11 mouse cellular contexts compared by ENCODE assay signal in the genomic region with DNA sequence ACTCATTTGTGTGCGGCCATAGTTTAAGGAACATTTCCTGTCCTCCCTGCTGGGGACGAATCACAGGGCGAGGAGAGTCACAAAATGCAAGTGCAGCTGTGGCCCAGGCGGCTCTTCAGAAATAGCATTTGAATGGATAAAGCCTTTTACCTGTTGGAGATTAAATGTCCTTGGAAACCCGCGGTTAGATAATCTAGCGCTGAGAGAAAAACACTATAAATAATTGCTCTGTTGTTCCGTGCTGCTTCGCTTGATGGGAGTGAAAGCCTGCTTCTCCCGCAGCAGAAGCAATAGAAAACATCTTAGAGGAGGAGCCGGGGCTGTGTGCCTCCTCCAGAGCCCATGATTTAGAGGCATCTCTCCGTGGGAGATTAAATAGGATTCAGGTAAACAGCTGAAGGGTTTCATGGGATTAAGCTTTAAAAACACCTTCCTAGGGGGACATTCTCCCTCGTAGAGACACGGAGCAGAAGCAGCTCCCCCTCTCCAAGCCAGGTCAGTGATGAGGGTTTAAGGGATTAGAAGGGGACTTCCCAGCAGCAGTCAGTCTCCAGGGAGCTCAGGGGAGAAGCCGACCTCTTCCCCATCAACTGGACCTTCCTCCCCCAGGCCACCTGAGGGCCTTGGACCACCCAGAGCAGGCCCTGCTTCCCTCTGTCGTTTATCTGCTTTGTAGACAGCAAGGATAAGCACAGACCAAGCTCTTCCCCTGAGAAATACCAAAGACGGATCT.
DNase-seq lines count a peak whose midpoint lies in the region; ATAC-seq lines count a peak whose summit lies in the region.
"Had no signal": no experiment of that assay in that cellular context is flagged by ENCODE, and none has a peak within 500 bp of the region (broad histone marks: within the 10 kb centered on the region; RNA-seq: fewer than 3 reads in every experiment).

No protein-coding gene starts in this region.

- H3K27me3 ChIP-seq in kidney, embryonic 15.5 days: no peaks in the 10 kb centered on the region
- H3K27me3 ChIP-seq in forebrain, embryonic 11.5 days (ENCODE audit: control insufficient read depth, insufficient read depth, low read length): no peaks in the 10 kb centered on the region
- no peaks in the 10 kb centered on the region for H3K27me3 ChIP-seq in midbrain, embryonic 14.5 days (ENCODE audit: control insufficient read depth, insufficient read depth, low read length)

- no peak overlapping the region for H3K4me3 ChIP-seq in kidney, embryonic 15.5 days (replicated peaks)
- no peak overlapping the region for H3K4me3 ChIP-seq in forebrain, embryonic 11.5 days (ENCODE audit: low read depth, low read length)
- no peak overlapping the region for H3K4me3 ChIP-seq in midbrain, embryonic 14.5 days (replicated peaks; ENCODE audit: low read depth, low read length)
- H3K4me3 ChIP-seq: myocyte had no signal

- H3K9ac ChIP-seq in kidney, embryonic 15.5 days: no peak overlapping the region
- H3K9ac ChIP-seq in forebrain, embryonic 11.5 days (ENCODE audit: low read length): peak overlapping the region; percentile 1; the same call in 1 of the 2 replicates
- no peak overlapping the region for H3K9ac ChIP-seq in midbrain, embryonic 14.5 days (replicated peaks; ENCODE audit: low read length)

- no peaks in the 10 kb centered on the region for H3K9me3 ChIP-seq in kidney, embryonic 15.5 days (replicated peaks)
- H3K9me3 ChIP-seq in forebrain, embryonic 11.5 days (ENCODE audit: control insufficient read depth, low read length): no peaks in the 10 kb centered on the region
- H3K9me3 ChIP-seq in midbrain, embryonic 14.5 days (ENCODE audit: control insufficient read depth, low read length): no peaks in the 10 kb centered on the region

- 14% methylated on average over 17 of the region's 17 CpGs for WGBS in kidney, embryonic 15.5 days
- 7% methylated on average over 17 of the region's 17 CpGs for WGBS in forebrain, embryonic 11.5 days
- 8% methylated on average over 17 of the region's 17 CpGs for WGBS in midbrain, embryonic 14.5 days

- peak overlapping the region; percentile 32 for H3K4me2 ChIP-seq in kidney, embryonic 15.5 days
- no peak overlapping the region for H3K4me2 ChIP-seq in forebrain, embryonic 11.5 days (ENCODE audit: low read depth, low read length, severe bottlenecking)
- H3K4me2 ChIP-seq in midbrain, embryonic 14.5 days (ENCODE audit: low read length): no peak overlapping the region

- peaks cover 69% of the 10 kb centered on the region for H3K4me1 ChIP-seq in kidney, embryonic 15.5 days
- 0 out of 2 replicates have a peak, but pooled peaks cover 2% of the 10 kb centered on the region for H3K4me1 ChIP-seq in forebrain, embryonic 11.5 days (replicated peaks; ENCODE audit: control insufficient read depth, insufficient read depth, low read length)
- peaks cover 9% of the 10 kb centered on the region for H3K4me1 ChIP-seq in midbrain, embryonic 14.5 days (ENCODE audit: control insufficient read depth, insufficient read depth, low read length)

- DNase-seq in kidney, postnatal 36 days: no peak
- DNase-seq in ZHBTc4 (ENCODE audit: low read depth, low spot score): peak; percentile 25
- no peak for DNase-seq in forebrain, embryonic 11.5 days (ENCODE audit: low spot score)
- DNase-seq in midbrain, embryonic 14.5 days: peak; percentile 39
- DNase-seq in adrenal gland, adult 18-20 months (ENCODE audit: low spot score in 2 of 2): no peak
- DNase-seq in adrenal gland, adult 8-10 months: no peak
- no peak for DNase-seq in spleen, adult 12 weeks (ENCODE audit: low spot score)
- DNase-seq: gastrocnemius, postnatal 10 days; kidney, adult 11 months had no signal

- H3K27ac ChIP-seq in kidney, embryonic 15.5 days: peak overlapping the region; percentile 71
- no peak overlapping the region for H3K27ac ChIP-seq in forebrain, embryonic 11.5 days (ENCODE audit: low read depth, low read length)
- H3K27ac ChIP-seq in midbrain, embryonic 14.5 days (replicated peaks; ENCODE audit: low read depth, low read length): no peak overlapping the region; the same call in 1 of the 2 replicates

- no peaks in the 10 kb centered on the region for H3K36me3 ChIP-seq in kidney, embryonic 15.5 days
- H3K36me3 ChIP-seq in forebrain, embryonic 11.5 days (ENCODE audit: control insufficient read depth, insufficient read depth, low read length): no peaks in the 10 kb centered on the region
- H3K36me3 ChIP-seq in midbrain, embryonic 14.5 days (ENCODE audit: control insufficient read depth, insufficient read depth, low read length): no peaks in the 10 kb centered on the region

- ATAC-seq in kidney, embryonic 15.5 days (replicated peaks; ENCODE audit: low FRiP score): no peak
- ATAC-seq in forebrain, embryonic 11.5 days (replicated peaks; ENCODE audit: low FRiP score): no peak
- no peak for ATAC-seq in midbrain, embryonic 14.5 days (ENCODE audit: low FRiP score, low TSS enrichment)

Comparison
In these comparisons a context has a peak if more than half of its experiments do, and no peak if none do; other contexts are left out.
1. DNase-seq: peak in ZHBTc4 (single experiment) and midbrain, embryonic 14.5 days (single experiment); none in kidney, postnatal 36 days (0 of 2), forebrain, embryonic 11.5 days (single experiment), adrenal gland, adult 18-20 months (0 of 2), adrenal gland, adult 8-10 months (single experiment) and spleen, adult 12 weeks (single experiment).